Mouse (Mus musculus) small intestine, adult 2 months (tissue): Measurements from ENCODE around the gene Cers1.

Experiments
- CTCF ChIP-seq: fragments of 200-500 bp; IDR thresholded peaks from 2 replicates; pipeline ENCODE4 v1.5.1; 2012; ENCODE audit warnings: low read depth, mild to moderate bottlenecking, control low read depth, inconsistent platforms, low read length, moderate library complexity, mixed read lengths; ENCODE audit not compliant: insufficient replicate concordance, insufficient read length; ENCODE audit errors: extremely low read depth
- POLR2A ChIP-seq: fragments of 200-500 bp; IDR thresholded peaks from 2 replicates; pipeline ENCODE4 v1.6.1; 2012; ENCODE audit warnings: low read depth, mild to moderate bottlenecking, control low read depth, inconsistent platforms, low read length, moderate library complexity

DNA sequence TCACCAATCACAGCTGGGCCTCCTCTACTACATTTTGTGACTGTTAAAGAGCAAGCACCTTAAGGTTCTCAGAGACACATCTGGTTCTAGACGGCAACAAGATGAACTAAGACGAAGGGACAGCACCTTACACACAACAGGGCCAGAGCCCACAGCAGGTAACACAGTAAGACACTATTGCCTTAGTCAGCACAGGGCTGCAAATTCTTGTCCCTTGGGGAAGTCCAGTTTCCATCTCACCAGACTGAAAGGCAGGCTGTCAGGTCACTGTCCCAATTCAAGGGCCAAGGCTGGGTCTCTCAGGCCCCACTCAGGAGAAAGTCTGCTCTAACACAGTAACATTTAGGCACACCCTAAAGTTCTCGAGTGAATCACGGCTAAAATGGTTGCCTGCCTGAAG, 31.9 kb downstream of the Cers1 start:
- TF ChIP-seq CTCF (no peak), POLR2A (no peak)
